Mouse (Mus musculus): Measurements from ENCODE around the gene Scd2.
A peak's percentile ranks its signal among the peaks of the same experiment; 100 is the strongest.

GRCm38 (mm10) chr19:44294588-44295041 lies 1.1 kb downstream of the Scd2 start:
- TF ChIP-seq CTCF (IDR thresholded peaks at IDR 0.05; ENCODE audit: low read depth, low read length): peak; percentile 65
- TF ChIP-seq TAL1 (conservative IDR thresholded peaks at IDR 0.05; ENCODE audit: low read depth, low read length): no peak
- no peak for TF ChIP-seq GATA2 (IDR thresholded peaks at IDR 0.05; ENCODE audit: borderline replicate concordance, low read depth, low read length)
